Mouse (Mus musculus): ENCODE data around the gene Prom2.

Prom2 gene

GRCm38 (mm10) chr2:127541185-127541584, at the start of gene Prom2:
TSS of gene Prom2 (minus strand) at chr2:127541467.
- no peak for DNase-seq (ENCODE audit: low read depth, low spot score)

- no peak for DNase-seq (ENCODE audit: low read depth, low spot score)
Measured at GRCm38 (mm10) chr2:127590840-127591239, 49.6 kb upstream of the Prom2 start.

GRCm38 (mm10) chr2:127590204-127590603, 48.9 kb upstream of the Prom2 start:
- DNase-seq (ENCODE audit: low read depth, low spot score): no peak

- no peak for DNase-seq (ENCODE audit: low read depth, low spot score)
Measured at GRCm38 (mm10) chr2:127588897-127589296, 47.6 kb upstream of the Prom2 start.

- no peak for DNase-seq (ENCODE audit: low read depth, low spot score)
Measured at GRCm38 (mm10) chr2:127587514-127587844, 46.2 kb upstream of the Prom2 start.

DNA sequence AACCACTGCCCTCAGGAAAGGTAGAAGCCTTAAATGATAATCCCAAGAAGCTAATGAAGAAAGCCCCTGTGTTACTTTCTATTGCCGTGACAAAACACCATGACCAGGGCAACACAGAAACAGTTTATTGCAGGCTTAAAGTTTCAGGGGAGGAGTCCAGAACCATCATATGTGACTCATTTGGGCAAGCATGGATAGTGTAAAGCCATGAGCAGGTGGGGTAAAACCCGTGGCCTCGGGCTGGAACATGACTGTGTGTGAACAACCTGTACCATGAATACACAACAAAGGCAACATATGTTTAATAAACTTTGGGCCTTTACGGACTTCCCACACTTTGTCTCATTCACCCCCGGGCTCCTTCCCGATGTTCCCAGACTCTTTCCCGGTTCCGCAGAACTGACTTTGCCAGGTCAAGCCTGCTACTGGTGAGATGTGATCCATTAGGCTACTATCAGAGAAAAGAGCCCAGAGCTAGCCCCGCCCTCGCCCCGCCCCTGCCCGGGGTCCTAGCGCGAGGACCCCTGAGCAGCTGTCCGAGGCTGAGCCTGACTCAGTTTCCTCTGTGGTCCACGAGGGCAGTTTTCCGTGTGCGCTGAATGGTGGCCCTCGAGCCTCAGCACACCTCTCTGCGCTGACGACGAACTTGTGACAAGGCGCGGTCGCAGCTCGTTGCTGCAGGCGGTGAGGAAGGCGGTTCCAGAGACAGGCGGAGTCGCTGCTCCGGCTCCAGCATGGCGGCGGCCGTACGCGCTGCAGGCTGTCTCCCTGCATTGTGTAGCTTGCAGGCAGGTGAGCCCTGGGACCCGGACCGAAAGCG, 45.6 kb upstream of the Prom2 start, which contains the start of the genes Zfp661 and Mrps5:
Gene Zfp661, minus strand, starts transcription at position 401 of the 820 bp plus-strand sequence.
Gene Mrps5, plus strand, starts transcription at position 529 of the 820 bp plus-strand sequence.
- peak; percentile 76 for DNase-seq (ENCODE audit: low read depth, low spot score)

GRCm38 (mm10) chr2:127584436-127584858, 43.2 kb upstream of the Prom2 start:
- DNase-seq (ENCODE audit: low read depth, low spot score): peak; percentile 90

DNA sequence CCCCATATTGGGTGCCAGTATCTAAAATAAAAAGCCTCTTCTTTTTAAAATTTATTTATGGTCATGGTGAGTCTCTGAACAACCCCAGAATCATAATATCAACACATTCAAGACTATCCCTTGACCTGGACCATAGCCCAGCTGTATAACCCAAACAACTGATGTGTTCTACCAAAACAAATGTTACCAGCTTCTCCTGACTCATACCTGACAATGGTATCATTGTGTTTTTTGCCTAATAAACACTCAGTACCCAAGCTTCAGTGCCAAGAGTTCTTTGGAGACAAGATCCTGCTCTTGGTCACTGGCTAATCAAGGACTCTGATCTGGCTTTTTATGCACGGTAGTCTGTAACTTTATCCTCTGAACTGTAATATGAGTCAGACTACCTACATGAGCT, 32.1 kb upstream of the Prom2 start:
- no peak for DNase-seq (ENCODE audit: low read depth, low spot score)

DNA sequence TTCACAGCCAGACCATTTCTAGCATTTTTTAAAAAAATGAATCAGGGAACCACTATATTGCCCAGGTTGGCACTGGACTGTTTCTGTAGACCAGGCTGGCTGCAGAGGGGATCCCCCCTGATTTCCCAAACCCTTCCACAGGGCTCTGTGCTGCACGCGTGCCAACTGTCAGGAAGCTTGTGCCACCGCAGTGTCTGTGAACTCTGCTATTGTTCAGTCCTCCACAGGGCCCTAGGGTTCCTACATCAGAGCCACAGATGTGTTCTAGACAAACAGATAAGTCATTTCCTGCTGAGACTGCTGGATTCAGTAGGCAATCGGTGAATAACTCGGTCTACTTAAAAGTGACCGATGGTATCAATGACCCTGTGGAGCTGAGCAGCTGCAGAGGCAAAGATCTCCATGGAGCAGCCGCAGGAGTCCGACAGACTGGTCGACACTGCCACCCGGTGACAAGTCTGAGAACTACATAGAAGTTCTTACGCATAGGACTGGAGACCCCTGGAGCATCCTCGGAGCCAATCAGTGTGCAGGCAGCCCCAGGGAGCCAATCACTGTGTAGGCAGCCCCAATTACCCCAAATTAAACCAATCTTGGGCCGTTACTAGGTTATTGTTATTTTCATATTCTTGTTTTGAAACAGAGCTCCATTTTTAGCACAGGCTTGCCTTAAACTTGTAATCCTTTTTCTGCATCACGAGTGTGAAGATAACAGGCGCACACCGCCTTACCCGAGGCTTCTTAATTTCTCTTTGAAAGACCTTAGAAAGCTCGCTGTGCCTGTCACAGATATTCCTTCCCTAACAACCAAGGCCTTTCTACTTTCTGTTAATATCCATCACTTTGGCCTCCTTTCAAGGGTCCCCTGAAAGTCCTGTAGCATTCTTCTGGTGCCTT, 18.1 kb upstream of the Prom2 start:
- DNase-seq (ENCODE audit: low read depth, low spot score): peak; percentile 79

DNA sequence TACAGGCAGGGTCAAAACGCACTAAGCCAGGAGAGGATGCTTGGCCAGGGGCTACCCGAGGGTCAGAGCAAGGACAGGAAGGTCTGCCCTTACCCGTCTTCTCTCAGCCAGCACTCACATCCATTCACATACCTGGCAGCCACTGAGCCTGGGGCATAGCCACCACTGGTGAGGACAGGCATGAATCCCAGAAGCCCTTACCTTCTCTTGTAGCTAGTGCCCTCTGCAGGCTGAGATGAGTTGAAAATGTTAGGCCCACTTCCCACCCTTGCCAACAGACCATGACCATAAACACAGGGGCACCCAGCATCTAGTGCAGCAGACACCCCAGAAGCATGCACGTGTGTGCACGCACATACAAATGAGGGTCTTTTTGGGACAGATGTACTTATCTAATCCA, 9.8 kb upstream of the Prom2 start:
- no peak for DNase-seq (ENCODE audit: low read depth, low spot score)

DNA sequence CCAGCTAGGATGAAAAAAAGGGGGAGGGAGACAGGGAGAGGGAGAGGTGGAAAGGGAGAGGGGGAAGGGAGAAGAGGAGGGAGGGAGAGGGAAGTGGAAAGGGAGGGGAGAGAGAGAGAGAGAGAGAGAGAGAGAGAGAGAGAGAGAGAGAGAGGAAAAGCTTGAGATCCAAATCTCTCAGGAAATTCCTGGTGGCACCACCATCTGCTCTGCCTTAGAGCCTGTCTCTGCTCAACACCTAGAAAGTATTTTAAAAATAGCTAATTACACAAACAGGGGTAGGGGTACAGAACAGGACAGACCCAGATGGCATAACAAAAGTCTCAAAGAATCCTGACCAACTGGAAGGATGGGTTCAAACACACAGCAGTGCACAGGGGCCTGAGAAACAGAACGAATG, 9.2 kb upstream of the Prom2 start:
- DNase-seq (ENCODE audit: low read depth, low spot score): no peak

DNA sequence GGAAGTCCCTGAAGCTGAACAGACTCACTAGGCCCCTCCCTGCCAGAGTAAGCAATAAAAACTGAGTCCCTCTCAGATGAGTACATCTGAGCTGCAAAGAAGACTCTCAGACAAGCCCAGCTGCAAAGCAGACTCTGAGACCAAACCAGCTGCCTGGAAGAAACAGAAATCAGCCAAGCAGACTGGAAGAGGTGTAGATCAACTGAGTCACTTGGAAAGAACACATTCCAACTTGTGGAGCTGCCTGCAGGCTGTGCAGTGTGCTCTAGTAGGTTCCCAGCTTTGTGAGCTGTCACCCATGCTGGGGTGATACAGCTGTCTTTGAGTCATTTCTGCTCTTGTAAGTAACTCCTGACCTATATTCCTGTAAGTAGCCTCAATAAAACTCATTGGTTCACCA, 8.4 kb upstream of the Prom2 start:
- no peak for DNase-seq (ENCODE audit: low read depth, low spot score)

DNA sequence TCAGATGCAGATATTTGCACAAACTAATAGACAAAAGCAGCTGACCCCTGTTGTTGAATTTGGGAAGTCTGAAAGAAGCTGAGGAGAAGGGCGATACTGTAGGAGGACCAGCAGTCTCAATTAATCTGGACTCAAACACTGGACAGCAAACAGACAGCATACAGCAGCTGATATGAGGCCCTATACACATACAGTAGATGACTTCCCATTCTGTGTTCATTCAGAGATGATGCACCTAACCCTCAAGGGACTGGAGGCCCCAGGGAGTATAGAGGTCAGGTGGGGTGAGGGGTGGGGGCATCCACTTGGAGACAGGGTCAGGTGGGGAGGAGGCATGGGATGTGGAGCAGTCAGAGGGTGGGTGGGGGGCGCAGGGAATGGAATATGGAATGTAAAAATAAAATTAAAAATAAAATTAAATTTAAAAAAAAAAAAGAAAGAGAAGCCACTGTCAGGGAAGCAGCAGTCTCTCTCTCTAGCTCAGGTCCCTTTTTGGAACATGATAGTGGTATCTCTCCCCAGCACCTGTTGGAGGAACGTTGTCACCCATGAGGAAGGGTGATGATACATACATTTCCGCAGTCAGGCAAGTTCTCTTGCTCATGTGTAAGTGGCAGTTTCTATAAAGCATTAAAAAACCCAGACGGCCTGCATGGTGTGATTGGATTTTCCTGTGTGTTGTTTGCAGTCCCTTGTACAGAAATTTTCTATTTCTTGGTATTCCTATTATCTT, 7.2 kb upstream of the Prom2 start:
- no peak for DNase-seq (ENCODE audit: low read depth, low spot score)

DNA sequence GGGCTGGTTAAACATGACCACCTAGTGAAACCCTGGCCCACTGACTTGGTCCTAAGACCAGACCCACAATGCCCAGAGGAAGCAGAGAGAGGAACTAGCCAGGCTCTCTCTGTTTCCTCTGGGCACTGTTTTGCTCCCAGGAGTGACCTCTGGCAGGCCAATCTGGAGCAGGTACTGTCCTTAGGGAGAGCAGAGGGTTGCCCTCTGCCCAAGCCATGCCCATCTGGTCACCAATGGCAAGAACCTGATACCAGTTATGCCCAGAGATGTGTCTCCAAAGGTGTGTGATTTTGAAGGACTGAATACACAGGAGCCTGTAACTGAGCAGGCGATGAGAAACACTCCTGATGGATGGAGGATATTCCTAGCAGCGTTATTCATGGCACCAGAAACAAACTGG, 430 bp upstream of the Prom2 start:
- DNase-seq (ENCODE audit: low read depth, low spot score): no peak

- DNase-seq (ENCODE audit: low read depth, low spot score): no peak
Measured at GRCm38 (mm10) chr2:127539494-127539893, 1.8 kb downstream of the Prom2 start.

DNA sequence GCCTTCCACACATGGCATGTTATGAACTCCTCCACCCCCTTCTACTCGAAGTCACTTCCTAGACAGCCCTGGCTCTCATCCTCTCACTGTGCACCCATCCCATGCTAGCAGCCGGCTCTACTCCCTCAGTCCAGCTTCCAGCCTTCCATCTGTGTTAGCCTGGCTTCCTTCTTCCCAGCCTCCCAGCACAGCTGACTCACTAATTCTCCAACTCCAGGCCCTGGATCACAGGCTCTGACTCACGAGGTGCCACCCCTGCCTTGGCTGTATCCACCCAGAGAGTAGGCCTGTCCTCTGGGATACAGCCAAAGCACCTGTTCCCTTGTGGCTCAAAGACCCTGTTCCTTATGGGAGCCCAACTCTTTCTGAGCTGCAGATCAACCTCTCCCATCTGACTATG, 3.7 kb downstream of the Prom2 start:
- no peak for DNase-seq (ENCODE audit: low read depth, low spot score)

- DNase-seq (ENCODE audit: low read depth, low spot score): no peak
Measured at GRCm38 (mm10) chr2:127535363-127535762, 5.9 kb downstream of the Prom2 start.

DNA sequence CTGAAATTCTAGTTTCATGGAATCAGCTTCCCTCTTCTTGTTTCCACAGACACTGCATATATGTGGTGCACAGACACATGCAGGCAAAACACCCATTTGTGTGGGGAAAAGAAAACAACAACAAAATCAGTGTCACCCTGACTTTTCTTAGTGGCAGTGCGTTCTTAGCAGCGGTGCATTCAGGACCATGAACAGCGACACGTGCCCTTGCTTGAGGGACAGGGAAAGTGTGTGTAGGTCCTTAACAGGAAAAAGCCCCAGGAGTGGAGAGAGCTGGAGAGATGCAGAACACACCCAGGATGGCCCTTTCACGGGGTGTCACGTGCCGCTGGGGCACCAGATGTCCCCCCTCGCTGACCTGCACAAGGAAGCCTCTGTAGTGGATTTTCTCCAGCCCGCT, 8.9 kb downstream of the Prom2 start:
- no peak for DNase-seq (ENCODE audit: low read depth, low spot score)

- no peak for DNase-seq (ENCODE audit: low read depth, low spot score)
Measured at GRCm38 (mm10) chr2:127531592-127531991, 9.7 kb downstream of the Prom2 start.

DNA sequence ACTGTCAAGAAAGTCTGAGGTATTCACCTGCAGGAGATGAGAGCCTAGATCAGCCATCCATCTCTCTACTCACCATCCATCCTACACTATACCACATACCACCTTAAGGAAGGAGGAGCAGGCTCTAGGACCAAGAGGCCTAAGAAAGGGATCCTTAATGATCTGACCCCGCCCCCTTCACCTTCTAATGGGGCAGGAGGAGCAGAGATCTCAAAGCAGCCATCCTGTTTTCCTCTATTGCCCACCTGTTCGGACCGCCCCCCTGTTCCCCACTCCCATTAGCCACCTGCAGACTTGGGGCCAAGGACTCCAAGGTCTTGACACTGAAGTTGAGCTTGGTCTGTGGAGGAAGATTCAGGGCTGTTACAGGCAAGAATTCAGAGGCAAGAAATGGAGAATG, 10.8 kb downstream of the Prom2 start:
- DNase-seq (ENCODE audit: low read depth, low spot score): no peak

DNA sequence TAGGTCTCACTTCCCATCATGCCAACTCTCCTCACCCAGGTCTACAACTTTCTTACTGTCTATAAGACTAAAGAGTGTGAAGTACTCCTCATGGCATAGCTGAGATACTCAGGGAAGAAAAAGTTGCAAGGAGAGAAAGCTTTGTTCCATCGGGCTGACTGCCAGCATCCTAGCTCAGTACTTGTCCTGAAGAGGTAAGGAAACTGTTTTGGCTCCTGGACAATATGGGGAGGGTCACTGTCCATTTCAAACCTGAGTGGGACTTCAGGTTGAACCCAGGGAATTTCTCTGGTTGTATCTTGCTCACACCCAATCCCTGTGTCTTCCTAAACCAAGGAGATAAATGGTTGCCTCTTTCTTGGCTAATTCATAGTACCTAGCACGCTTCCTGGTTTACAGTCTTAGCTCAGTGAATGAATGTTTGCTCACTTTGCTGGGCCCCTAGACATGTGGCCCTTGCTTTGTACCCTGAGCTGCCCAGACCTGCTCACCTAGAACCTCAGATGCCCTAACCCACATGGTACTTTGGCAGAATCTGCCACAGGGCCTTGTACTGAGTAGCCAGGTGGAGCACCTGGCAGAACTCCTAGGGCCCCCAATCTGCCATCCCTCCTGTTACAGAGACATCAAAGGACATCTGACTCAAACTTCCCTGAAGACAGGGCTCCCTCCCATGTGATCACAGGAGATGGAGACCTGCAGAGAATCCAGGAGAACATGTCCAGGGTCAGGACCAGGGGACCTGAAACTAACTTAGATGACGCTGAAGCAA, 16.1 kb downstream of the Prom2 start:
- no peak for DNase-seq (ENCODE audit: low read depth, low spot score)
